Mouse (Mus musculus): ENCODE measurements around the gene Spg11. TPM values are rescaled to one million over a fixed set of nuclear protein-coding genes. Genes with fewer than 3 reads are reported as not detected.
"Not testable (repeated sequence)": the region's sequence is repeated elsewhere in the genome, so short reads cannot be mapped to it uniquely, and the experiment has no call there.

The Spg11 gene
- total RNA-seq, 2 experiments from 2014 or later: 18.6 to 20.1 TPM

DNA sequence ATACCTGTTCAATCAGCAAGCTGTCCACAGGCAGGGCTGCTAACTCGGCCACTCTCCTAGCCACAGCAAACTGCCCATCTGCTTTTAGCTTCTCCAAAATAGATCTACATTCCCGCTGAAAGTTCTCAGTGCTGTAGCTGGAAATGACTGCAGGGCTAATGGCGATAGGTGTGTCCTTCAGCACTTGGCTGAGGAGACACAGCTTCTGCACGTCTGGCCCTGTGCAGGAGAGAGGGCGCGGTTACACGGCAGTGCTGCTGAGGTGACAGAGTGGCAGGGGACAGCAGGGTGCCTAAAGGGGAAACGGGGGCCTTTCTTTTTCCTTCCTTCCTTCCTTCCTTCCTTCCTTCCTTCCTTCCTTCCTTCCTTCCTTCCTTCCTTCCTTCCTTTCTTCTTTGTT, 51.9 kb downstream of the Spg11 start:
- no peak for DNase-seq (ENCODE audit: low spot score in 2 of 2)

DNA sequence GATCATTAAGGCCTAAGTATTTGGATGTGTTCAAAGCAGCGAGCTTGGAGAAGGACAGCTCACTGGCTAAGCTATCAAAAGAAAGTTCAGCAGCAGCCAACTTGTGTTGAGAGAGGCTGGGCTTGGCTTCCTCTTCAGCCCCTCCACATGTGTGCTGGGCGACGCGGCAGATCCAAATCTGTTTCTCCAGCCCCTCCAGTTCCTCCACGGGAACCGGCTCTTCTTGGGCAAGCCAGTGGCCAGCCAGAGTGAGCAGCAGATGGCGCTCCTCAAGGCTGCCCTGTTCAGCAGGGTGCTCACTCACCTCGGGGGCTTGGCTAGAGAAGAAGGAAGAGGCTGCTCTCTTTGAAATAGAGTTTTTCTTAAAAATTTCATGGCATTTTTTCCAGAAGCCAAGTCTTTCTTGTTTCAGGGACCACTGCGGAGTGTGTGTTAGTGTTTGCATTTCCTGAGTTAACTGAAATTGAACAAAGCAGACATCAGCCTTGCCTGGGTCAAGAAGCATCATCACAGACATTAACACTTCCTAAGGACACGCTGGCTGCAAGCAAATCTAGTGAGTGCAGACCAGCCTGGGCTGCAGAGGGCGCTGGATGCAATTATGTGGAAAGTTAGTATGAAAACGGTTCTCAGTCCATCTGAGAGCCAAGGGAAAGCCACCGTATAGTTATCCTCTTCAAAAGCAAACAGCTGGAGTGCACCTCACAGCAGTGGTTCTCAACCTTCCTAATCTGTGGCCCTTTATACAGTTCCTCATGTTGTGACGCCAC, 52.8 kb downstream of the Spg11 start:
- peak; percentile 51 to 56 for DNase-seq (ENCODE audit: low spot score in 2 of 2)

DNA sequence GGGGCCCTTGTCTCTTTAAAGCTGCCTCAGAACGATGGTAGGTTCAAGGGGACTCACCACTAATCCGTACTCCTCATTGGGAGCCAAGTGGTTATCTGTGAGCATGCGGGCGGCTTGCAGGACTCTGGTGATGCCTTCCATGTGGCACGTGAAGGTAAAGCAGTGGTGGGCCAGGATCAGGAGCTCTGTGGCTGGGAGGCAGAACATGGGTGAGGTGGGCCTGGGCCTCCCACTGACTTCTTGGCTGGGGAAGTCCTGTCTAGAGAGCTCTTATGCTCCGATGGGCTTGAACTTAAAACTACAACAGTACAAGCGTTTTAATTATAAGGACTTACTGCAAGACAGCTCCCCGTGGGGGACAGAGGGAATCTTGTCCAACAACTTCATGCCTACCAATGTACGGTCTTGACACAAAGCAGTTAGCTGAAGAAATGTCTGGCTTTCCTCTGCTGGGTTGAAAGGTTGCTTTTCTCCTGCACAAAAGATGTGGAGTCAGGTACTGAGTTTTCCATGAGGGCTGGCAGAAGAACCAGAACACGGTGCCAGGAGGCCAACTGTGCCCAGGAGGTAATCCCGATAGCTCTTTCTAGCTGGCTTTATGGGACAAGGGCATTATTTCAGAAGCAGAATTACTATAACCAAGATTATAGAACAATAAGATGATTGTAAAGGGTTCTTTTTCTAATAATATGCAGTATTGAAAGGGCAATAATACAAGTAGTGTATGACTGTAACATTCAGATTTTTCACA, 58.6 kb downstream of the Spg11 start:
- DNase-seq (ENCODE audit: low spot score in 2 of 2): no peak

DNA sequence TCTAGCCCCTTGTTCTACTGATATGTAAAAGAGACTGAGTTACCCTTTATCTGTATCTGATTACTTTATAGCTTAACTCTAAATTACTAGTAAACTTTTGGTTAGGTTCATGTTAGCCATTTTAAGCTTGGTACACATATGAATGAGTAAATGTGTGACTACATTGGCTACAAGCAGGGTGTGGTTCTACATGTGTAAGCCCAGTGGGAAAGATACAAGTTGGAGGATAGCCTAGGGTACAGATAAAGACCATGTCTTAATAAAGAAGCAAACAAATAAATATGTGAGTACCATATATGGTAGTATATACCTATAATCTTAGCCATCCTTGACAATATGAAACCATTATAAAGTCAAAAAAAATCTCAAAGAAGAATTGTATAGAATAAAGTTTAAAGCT, 74.3 kb downstream of the Spg11 start:
- DNase-seq (ENCODE audit: low spot score in 2 of 2): no peak

DNA sequence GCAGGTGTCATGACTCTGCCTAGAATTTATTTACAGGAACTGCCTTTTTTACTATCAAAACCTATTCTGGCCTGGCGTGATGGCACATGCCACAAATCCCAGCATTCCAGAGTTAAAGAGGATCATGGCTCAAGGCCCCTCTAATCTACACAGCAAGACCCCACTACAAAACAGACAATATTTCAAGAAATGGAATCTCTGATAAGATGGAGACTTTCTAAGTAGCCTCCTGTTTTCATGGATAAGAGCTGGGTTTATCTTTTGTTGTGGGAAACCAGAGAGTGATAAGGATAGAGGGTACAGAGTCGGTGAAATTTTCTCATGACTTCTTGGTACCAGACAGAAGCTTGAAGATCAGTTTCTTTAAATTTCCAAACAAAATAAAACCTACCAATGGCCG, 82.1 kb downstream of the Spg11 start:
- no peak for DNase-seq (ENCODE audit: low spot score in 2 of 2)

DNA sequence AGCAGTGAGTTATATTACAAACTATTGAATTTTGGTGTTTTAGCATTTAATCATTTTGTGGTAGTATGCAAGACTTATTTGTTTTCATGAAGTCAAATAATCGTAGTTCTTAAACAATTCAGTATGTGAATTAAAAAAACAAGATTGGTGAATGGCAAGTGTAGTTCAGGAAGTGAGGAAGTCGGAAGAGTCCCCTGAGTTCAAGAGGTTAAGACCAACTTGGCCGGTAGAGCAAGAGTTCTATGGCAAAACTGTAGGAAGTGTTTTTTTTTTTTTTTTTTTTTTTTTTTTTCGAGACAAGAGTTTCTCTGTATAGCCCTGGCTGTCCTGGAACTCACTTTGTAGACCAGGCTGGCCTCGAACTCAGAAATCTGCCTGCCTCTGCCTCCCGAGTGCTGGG, 86.2 kb downstream of the Spg11 start:
- DNase-seq (ENCODE audit: low spot score in 2 of 2): no peak

DNA sequence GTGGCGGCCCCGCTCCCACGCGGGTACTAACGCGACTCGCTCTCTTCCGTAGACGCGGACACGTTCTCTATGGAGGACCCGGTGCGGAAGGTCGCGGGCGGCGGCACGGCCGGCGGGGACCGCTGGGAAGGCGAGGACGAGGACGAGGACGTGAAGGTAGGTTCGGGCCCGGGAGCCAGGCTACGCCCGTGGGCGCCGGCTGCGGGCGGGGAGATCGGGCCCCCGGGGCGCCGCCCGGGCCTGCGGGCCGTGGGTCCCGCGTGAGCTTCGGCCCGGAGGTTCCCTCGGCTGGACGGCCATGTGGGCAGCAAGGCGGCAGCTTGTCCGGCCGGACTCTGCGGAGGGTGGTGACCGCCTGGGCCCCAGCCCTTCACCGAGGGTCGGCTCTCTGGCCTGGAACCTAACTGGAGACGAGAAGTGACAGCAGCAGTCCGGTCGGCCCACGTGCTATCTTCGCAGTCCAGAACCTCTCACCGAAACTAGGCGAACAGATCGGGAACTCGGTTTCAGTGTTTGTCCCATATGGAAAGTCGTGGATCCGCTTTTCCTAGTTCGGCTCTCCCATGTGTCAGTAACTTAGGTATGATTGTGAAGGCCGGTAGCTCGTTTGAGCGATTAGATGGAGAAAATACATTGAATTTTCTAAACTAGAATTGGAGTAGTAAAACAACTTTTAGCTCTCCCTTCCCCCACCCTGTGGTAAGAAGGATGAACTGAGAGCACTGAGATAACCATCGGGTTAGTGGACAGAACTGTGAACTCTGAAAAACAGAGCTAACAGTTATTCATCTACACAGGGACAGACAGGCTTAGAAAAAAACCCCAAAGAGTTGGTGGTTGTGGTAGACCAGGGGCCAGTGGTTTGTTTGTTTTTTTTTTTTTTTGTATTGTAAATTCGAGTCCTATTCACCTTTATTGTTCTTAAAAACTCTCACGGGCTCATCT, 89.2 kb downstream of the Spg11 start:
- DNase-seq (ENCODE audit: low spot score in 2 of 2): peak in 1 of 2 experiments; percentile 33

DNA sequence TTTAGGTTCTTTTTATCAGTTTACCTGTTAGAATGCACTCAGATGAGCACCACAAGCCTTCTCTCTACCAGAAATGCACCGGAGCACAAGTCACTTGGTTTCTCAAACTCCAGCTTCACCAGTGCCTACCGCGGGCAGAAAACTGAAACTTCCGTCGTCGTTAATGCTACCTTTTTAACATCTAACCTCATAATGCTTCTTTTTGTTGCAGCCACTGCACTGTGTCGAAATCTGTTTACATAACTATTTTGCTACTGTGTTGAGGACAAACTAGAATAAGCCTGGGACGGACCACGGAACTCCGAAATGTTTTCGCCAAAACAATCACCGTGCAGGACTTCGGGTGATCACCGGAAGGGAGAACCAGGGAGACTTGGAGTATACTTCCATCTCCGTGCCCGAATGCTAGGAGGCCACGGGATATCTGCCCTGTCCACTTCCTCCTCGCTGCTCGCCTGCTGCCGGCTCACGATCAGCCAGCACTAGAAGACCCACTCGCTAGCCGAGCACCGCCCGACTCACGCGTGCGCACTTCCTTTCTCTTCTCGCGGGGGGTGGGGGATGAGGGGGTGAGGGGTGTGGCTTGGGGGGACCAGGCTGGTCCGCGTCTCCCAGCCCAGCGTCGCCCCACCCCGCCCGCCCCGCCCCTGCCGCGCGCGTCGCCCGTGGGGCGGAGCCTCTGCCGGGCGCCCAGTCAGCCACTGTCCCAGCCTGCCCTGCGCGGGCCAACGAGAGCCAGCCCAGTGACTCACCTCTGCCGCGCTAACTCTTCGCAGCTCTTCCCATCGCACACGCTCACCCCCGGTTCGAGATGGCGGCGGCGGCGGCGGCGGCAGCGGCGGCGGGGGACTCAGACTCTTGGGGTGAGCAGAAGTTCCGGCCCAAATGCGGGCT, 90.1 kb downstream of the Spg11 start, which contains the start of gene Eif3j1:
Eif3j1 (plus strand) TSS at position 685 of the 894 bp plus-strand sequence.
- peak; percentile 78 to 82 for DNase-seq (ENCODE audit: low spot score in 2 of 2)

DNA sequence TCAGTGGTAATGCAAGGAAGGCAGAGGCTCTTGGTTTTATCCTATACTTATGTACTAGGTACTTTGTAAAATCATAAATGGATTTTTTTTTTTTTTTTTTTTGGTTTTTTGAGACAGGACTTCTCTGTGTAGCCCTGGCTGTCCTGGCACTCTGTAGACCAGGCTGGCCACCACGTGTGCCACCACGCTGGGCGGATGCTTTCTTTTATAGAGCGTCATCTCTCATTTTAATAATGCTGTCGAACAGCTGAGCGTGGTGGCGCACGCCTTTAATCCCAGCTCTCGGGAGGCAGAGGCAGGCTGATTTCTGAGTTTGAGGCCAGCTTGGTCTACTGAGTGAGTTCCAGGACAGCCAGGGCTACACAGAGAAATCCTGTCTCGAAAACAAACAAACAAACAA, 91.1 kb downstream of the Spg11 start:
- not testable (repeated sequence) for DNase-seq (ENCODE audit: low spot score in 2 of 2)

DNA sequence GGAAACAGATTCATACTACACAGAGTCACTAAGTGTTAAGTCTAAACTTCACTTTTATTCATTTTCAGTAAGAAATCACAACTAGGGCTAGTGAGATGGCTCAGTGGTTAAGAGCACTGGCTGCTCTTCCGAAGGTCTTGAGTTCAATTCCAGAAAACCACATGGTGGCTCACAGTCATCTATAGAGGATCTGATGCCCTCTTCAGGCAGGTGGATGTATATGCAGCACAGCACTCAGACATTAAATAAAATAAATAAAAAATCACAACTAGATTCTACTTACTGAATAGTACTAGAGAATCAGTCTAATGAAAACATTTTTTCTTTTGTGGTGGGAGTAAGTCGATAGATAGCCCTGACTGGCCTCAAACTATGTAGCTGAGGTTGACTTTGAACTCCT, 95.9 kb downstream of the Spg11 start:
- no peak for DNase-seq (ENCODE audit: low spot score in 2 of 2)

DNA sequence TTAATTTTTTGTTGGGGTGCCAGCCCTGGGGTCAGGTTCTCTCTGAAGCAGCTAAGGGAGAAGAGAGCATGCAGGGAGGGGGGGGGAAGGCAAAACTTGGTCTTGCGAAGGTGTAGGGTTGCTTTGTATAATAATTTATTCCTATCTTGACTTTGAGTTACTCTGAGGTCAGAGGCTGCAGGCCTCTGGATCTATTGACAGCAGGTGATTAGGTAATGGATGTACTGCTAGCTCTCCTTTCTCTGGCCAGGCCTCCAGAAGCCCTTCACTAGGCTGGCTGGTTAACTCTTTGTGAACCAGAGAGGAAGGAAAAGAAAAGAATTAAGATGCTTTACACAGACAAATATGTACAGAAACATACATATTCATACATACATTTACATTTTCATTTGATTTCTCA, 99.5 kb downstream of the Spg11 start:
- DNase-seq (ENCODE audit: low spot score in 2 of 2): no peak

DNA sequence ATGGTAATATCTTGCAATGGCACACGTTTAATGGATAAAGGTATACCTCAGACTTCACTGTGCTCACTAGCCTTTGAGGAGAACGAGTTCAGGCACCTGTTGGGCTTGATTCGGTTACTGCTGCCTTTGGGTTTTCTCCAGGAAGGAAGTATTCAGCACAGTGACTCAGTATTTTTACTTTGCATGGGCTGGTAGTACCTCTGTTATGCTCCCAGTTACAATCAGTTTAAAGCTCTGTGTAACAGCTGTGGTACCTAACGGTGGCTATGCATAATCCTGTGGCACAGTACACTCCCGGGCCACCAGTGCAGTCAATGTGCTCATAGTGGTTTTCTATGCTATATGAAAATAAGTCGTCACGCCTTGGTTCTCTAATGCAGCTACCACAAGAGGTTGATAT, 106.7 kb downstream of the Spg11 start:
- DNase-seq (ENCODE audit: low spot score in 2 of 2): no peak

DNA sequence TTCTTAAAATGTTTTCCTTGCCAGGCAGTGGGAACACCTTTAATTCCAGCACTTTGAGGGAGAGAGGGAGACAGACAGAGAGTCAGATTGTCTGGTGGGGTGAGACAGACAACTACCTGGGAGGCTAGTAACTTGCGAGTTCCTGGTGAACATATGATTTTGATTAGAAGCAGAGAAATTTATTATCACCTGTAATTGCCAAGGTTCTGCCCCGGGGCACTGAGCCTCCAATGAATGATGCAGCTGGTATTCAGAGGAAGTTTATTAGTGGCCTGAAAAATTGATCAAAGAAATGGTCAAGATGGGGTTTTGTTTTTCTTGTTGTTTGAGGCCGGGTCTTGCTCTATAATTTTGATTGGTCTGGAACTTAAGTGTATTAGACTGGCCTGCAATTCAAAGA, 109.4 kb downstream of the Spg11 start:
- no peak for DNase-seq (ENCODE audit: low spot score in 2 of 2)

Small RNA genes lying within 50 kb of the gene (microRNA-seq; reads per million reads assigned to microRNA genes)
- gene Gm47314: 0 reads per million in 2 experiments

Other genes with a start within 250 kb of the Spg11 start
- gene Ctdspl2, start 162.4 kb downstream of the Spg11 start, total RNA-seq (2021): 10 to 100 TPM; 38.1 to 43.8 TPM
- gene Mageb3, start 162.3 kb downstream of the Spg11 start, total RNA-seq (2021): under 1 TPM; 0.16 to 0.43 TPM
- 10 to 100 TPM; 22.7 TPM for gene Eif3j1, start 89.8 kb downstream of the Spg11 start, total RNA-seq (2021)
- 10 to 100 TPM; 71.5 to 82.4 TPM for gene B2m, start 29.3 kb upstream of the Spg11 start, total RNA-seq (2021)
- not detected for gene Trim69, start 42.3 kb upstream of the Spg11 start, total RNA-seq (2021)
- not detected for gene Patl2, start 67.8 kb upstream of the Spg11 start, total RNA-seq (2021)
- not detected for gene Terb2, start 67.9 kb upstream of the Spg11 start, total RNA-seq (2021)
- gene Sord, start 116.4 kb upstream of the Spg11 start, total RNA-seq (2021): 10 to 100 TPM; 12.6 to 15.8 TPM
- gene Duox2, start 180.1 kb upstream of the Spg11 start, total RNA-seq (2021): under 1 TPM; 0.05 to 0.11 TPM
- under 1 TPM in 1 of 2 experiments, not detected in 1; 0.20 TPM for gene Duoxa2, start 180.5 kb upstream of the Spg11 start, total RNA-seq (2021)
- not detected for gene Duoxa1, start 195.3 kb upstream of the Spg11 start, total RNA-seq (2021)
- gene Duox1, start 197.3 kb upstream of the Spg11 start, total RNA-seq (2021): under 1 TPM; 0.09 to 0.16 TPM

All from layer of hippocampus, postnatal 10 days (tissue).